Mouse (Mus musculus): Measurements from ENCODE around the gene Insc.

GRCm38 (mm10) chr7:114762660-114763059, 19.2 kb downstream of the Insc start:
- TF ChIP-seq CTCF (conservative IDR thresholded peaks at IDR 0.05; ENCODE audit: low read length) (no peak), NANOG (IDR thresholded peaks at IDR 0.05; ENCODE audit: borderline replicate concordance, low read length) (no peak), POU5F1 (IDR thresholded peaks at IDR 0.05; ENCODE audit: borderline replicate concordance, low read length) (no peak)
